ENCODE assay signal across 8 mouse cellular contexts in the genomic region with DNA sequence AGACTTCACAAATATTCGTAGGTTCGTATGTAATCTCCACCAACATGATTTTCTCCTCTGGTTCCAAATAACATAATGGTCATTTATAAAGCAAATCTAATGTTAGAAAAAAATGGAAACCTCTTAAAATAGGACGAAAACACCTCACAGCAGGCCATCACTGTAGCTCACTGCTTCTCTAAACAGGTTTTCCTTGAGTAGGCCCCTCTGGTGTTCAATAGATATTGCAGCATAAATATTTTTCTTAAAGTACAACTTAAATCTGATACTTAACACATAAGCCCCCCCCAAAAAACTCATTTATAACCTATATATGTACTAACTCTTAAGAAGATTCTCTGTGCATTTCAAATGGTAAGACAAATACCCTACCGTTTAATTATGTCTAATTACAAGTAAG. TPM values are rescaled to one million over a fixed set of nuclear protein-coding genes. Genes with fewer than 3 reads are reported as not detected.
DNase-seq lines count a peak whose midpoint lies in the region; ATAC-seq and TF ChIP-seq lines count a peak whose summit lies in the region.

No protein-coding gene starts in this region.

- no peak overlapping the region for H3K27ac ChIP-seq in kidney, adult 2 months (ENCODE audit: insufficient read depth, low read depth, low read length)
- H3K27ac ChIP-seq in hindbrain, embryonic 11.5 days (ENCODE audit: low read depth, low read length), result no peak overlapping the region
- H3K27ac ChIP-seq in midbrain, embryonic 12.5 days (replicated peaks), result no peak overlapping the region

- peak overlapping the region; percentile 97 for H3K9ac ChIP-seq in hindbrain, embryonic 11.5 days (ENCODE audit: low read depth, low read length)
- peak overlapping the region; percentile 97 for H3K9ac ChIP-seq in midbrain, embryonic 12.5 days (replicated peaks)

- DNase-seq in kidney, adult 2 months, result no peak
- DNase-seq in kidney, postnatal 25 days, result no peak
- peak; percentile 21 for DNase-seq in MEL-GATA-1-ER (ENCODE audit: extremely low read depth, low read depth)
- no peak for DNase-seq in hindbrain, embryonic 11.5 days (ENCODE audit: low spot score)
- DNase-seq in adrenal gland, adult 18-20 months (ENCODE audit: low spot score in 2 of 2), result no peak
- no peak for DNase-seq in spleen, postnatal 10 days (ENCODE audit: low spot score in 2 of 2)
- DNase-seq in gastrocnemius, postnatal 14 days, result no peak

- TF ChIP-seq POLR2A in kidney, adult 2 months (IDR thresholded peaks at IDR 0.05; ENCODE audit: low read depth, low read length), result no peak

- peaks cover 9% of the 10 kb centered on the region; the same call in 1 of the 2 replicates for H3K4me1 ChIP-seq in kidney, adult 2 months (ENCODE audit: control insufficient read depth, insufficient read depth, low read length)
- H3K4me1 ChIP-seq in hindbrain, embryonic 11.5 days (replicated peaks; ENCODE audit: control insufficient read depth, insufficient read depth, low read length), result 0 out of 2 replicates have a peak, but pooled peaks cover 6% of the 10 kb centered on the region
- H3K4me1 ChIP-seq in midbrain, embryonic 12.5 days, result peaks cover 35% of the 10 kb centered on the region

- no peaks in the 10 kb centered on the region for H3K27me3 ChIP-seq in kidney, adult 2 months (replicated peaks; ENCODE audit: control insufficient read depth, insufficient read depth, low read length)
- H3K27me3 ChIP-seq in hindbrain, embryonic 11.5 days (ENCODE audit: control insufficient read depth, insufficient read depth, low read length), result no peaks in the 10 kb centered on the region
- peaks cover 5% of the 10 kb centered on the region; the same call in 1 of the 2 replicates for H3K27me3 ChIP-seq in midbrain, embryonic 12.5 days

- WGBS in kidney, adult 2 months, result 33% methylated on average over 4 of the region's 4 CpGs
- 18% methylated on average over 4 of the region's 4 CpGs for WGBS in hindbrain, embryonic 11.5 days
- 14% methylated on average over 4 of the region's 4 CpGs for WGBS in midbrain, embryonic 12.5 days

- intact Hi-C loops in gastrocnemius, postnatal 14 days (cut with DNase I; ENCODE audit: low total_unique reads), result no loop called here

- H3K4me3 ChIP-seq in kidney, adult 2 months (ENCODE audit: insufficient read depth, low read depth, low read length), result peak overlapping the region; percentile 93; the same call in 1 of the 2 replicates
- peak overlapping the region; percentile 100 for H3K4me3 ChIP-seq in hindbrain, embryonic 11.5 days (ENCODE audit: low read depth, low read length)
- H3K4me3 ChIP-seq in midbrain, embryonic 12.5 days, result peak overlapping the region; percentile 97

- peak overlapping the region; percentile 55 for H3K4me2 ChIP-seq in hindbrain, embryonic 11.5 days (replicated peaks; ENCODE audit: low read depth, low read length)
- H3K4me2 ChIP-seq in midbrain, embryonic 12.5 days (replicated peaks), result peak overlapping the region; percentile 56

- no peaks in the 10 kb centered on the region for H3K36me3 ChIP-seq in kidney, adult 2 months (ENCODE audit: control insufficient read depth, insufficient read depth, low read length)
- no peaks in the 10 kb centered on the region for H3K36me3 ChIP-seq in hindbrain, embryonic 11.5 days (ENCODE audit: control insufficient read depth, insufficient read depth, low read length)
- no peaks in the 10 kb centered on the region for H3K36me3 ChIP-seq in midbrain, embryonic 12.5 days

- no peak for TF ChIP-seq CTCF in kidney, adult 2 months (conservative IDR thresholded peaks at IDR 0.05; ENCODE audit: insufficient read depth, insufficient read length, low read depth, low read length)

- H3K9me3 ChIP-seq in hindbrain, embryonic 11.5 days (ENCODE audit: control insufficient read depth, low read length), result no peaks in the 10 kb centered on the region
- no peaks in the 10 kb centered on the region for H3K9me3 ChIP-seq in midbrain, embryonic 12.5 days

- ATAC-seq in hindbrain, embryonic 11.5 days (ENCODE audit: low FRiP score), result no peak
- ATAC-seq in midbrain, embryonic 12.5 days (ENCODE audit: low FRiP score, low read depth), result no peak

RNA-seq across cellular contexts. Expression of a gene that starts 1.8 kb away (rescaled TPM):
- 45.9 and 48.9 TPM in 2 replicates for polyA plus RNA-seq in kidney, adult 2 months (2012; rRNA removed)
- polyA plus RNA-seq in hindbrain, embryonic 11.5 days (2014; fragmentation: Nextera tagmentation; extraction: Ambion mirVana), result 112 and 123 TPM in 2 replicates
- 104 and 110 TPM in 2 replicates for polyA plus RNA-seq in midbrain, embryonic 12.5 days (2016; fragmentation: Nextera tagmentation; extraction: Ambion mirVana)
- total RNA-seq in adrenal gland, adult 18-20 months (2021), result 100 to 1,000 TPM; 123 to 124 TPM
- 10 to 100 TPM; 56.6 to 61.0 TPM for total RNA-seq in gastrocnemius, postnatal 14 days (2021)
